Mouse (Mus musculus) ES-Bruce4 (cell line): Measurements from ENCODE around the gene Magea3.
"Not testable (repeated sequence)": the region's sequence is repeated elsewhere in the genome, so short reads cannot be mapped to it uniquely, and the experiment has no call there.

Source experiments
- CTCF ChIP-seq: IDR thresholded peaks from one replicate; pipeline ENCODE4 v1.8.1; 2011; ENCODE audit warnings: low read depth, low read length
- EP300 ChIP-seq: IDR thresholded peaks from 2 replicates; pipeline ENCODE4 v1.6.1; 2011; ENCODE audit warnings: low read depth, low read length; ENCODE audit not compliant: insufficient read depth
- POLR2A ChIP-seq: IDR thresholded peaks from one replicate; pipeline ENCODE4 v1.8.1; 2011; ENCODE audit warnings: low read length; ENCODE audit not compliant: insufficient read depth

GRCm38 (mm10) chrX:154995750-154996149, 46.4 kb upstream of the Magea3 start, which contains the start of gene Magea8:
- not testable (repeated sequence) for TF ChIP-seq POLR2A, CTCF, EP300
